Mouse (Mus musculus) forebrain, embryonic 13.5 days (tissue): Measurements from ENCODE around the gene Hist1h4i. TPM values are rescaled to one million over a fixed set of nuclear protein-coding genes. Genes with fewer than 3 reads are reported as not detected.
"Not testable (repeated sequence)": the region's sequence is repeated elsewhere in the genome, so short reads cannot be mapped to it uniquely, and the experiment has no call there.

ENCODE experiments used
- ATAC-seq: fragments of 200-750 bp; cut with Nextera tagmentation; 2 replicates; pipeline ENCODE4 v1.8.0; 2017
- H3K27ac ChIP-seq: fragments of 300-500 bp; sonication (generic); 2 replicates; pipeline ENCODE4 v1.5.1; 2015; ENCODE audit warnings: inconsistent platforms, mild to moderate bottlenecking, moderate library complexity
- H3K27me3 ChIP-seq: fragments of 300-500 bp; sonication (generic); 2 replicates; pipeline ENCODE4 v1.6.1; 2015; ENCODE audit warnings: mild to moderate bottlenecking, inconsistent platforms
- H3K36me3 ChIP-seq: fragments of 300-500 bp; sonication (generic); 2 replicates; pipeline ENCODE4 v1.6.1; 2015; ENCODE audit warnings: mild to moderate bottlenecking, inconsistent platforms; ENCODE audit not compliant: poor library complexity, severe bottlenecking
- H3K4me1 ChIP-seq: fragments of 300-500 bp; sonication (generic); 2 replicates; pipeline ENCODE4 v1.6.1; 2015; ENCODE audit warnings: inconsistent platforms
- H3K4me2 ChIP-seq: fragments of 300-500 bp; sonication (generic); 2 replicates; pipeline ENCODE4 v1.6.1; 2015; ENCODE audit warnings: inconsistent platforms, mild to moderate bottlenecking, moderate library complexity
- H3K4me3 ChIP-seq: fragments of 300-500 bp; sonication (generic); 2 replicates; pipeline ENCODE4 v1.5.1; 2015; ENCODE audit warnings: mild to moderate bottlenecking, inconsistent platforms
- H3K9ac ChIP-seq: fragments of 300-500 bp; sonication (generic); 2 replicates; pipeline ENCODE4 v1.6.1; 2015; ENCODE audit warnings: mild to moderate bottlenecking, inconsistent platforms
- H3K9me3 ChIP-seq: fragments of 300-500 bp; sonication (generic); replicated peaks from 2 replicates; pipeline ENCODE4 v1.6.1; 2016; ENCODE audit warnings: inconsistent platforms
- WGBS: fragments of 180-500 bp; shearing (Covaris S2); methylation state at CpG from one replicate; pipeline ENCODE4 v1.1.7; 2015; 5-methylcytosine and 5-hydroxymethylcytosine counted together
- polyA plus RNA-seq: library from polyadenylated mRNA; unstranded; fragments of >200 nt; fragmentation: Nextera tagmentation; extraction: Ambion mirVana; gene quantifications from 2 replicates; pipeline ENCODE4 v1.2.1, GENCODE M21; 2015

Gene Hist1h4i
- polyA plus RNA-seq, result 42.8 and 45.2 TPM in 2 replicates

GRCm38 (mm10) chr13:22041142-22041536, at the start of gene Hist1h4i:
Gene Hist1h4i (minus strand): TSS chr13:22041362.
- WGBS, result under 1% methylated on average over 27 of the region's 27 CpGs

GRCm38 (mm10) chr13:22084140-22084539, 43.0 kb upstream of the Hist1h4i start, which contains the start of gene Vmn1r188:
Gene Vmn1r188 (plus strand): TSS chr13:22084440.
- not testable (repeated sequence) for H3K4me2 ChIP-seq, H3K9ac ChIP-seq, H3K4me3 ChIP-seq, ATAC-seq, H3K27ac ChIP-seq, H3K36me3 ChIP-seq, H3K27me3 ChIP-seq, H3K9me3 ChIP-seq, H3K4me1 ChIP-seq
- WGBS, result 73% methylated on average over 1 of the region's 1 CpGs

More at GRCm38 (mm10) chr13:22041142-22041536, at the start of gene Hist1h4i:
- H3K9me3 ChIP-seq, H3K27me3 ChIP-seq, H3K36me3 ChIP-seq: not testable (repeated sequence)
- ATAC-seq, result peak; percentile 66
- Histone ChIP-seq H3K27ac (peak within 1 kb of the TSS; percentile 97), H3K4me2 (peak within 1 kb of the TSS; percentile 82), H3K9ac (peak within 1 kb of the TSS; percentile 71), H3K4me3 (peak within 1 kb of the TSS; percentile 51), H3K4me1 (peaks cover 36% of the 10 kb centered on the region)

- H3K9ac ChIP-seq, result no peak overlapping the region
- WGBS, result 72% methylated on average over 1 of the region's 1 CpGs
- no peak overlapping the region for H3K27ac ChIP-seq
- no peak overlapping the region for H3K4me2 ChIP-seq
- no peak for ATAC-seq
- H3K4me1 ChIP-seq, result no peaks in the 10 kb centered on the region
- no peaks in the 10 kb centered on the region for H3K27me3 ChIP-seq
- no peaks in the 10 kb centered on the region for H3K36me3 ChIP-seq
- H3K4me3 ChIP-seq, result no peak overlapping the region
- no peaks in the 10 kb centered on the region for H3K9me3 ChIP-seq
Measured at GRCm38 (mm10) chr13:22063468-22063867, 22.3 kb upstream of the Hist1h4i start.

- 90% methylated on average over 1 of the region's 1 CpGs for WGBS
- H3K36me3 ChIP-seq, result no peaks in the 10 kb centered on the region
- no peaks in the 10 kb centered on the region for H3K9me3 ChIP-seq
- H3K27ac ChIP-seq, result no peak overlapping the region
- H3K4me2 ChIP-seq, result no peak overlapping the region
- H3K4me3 ChIP-seq, result no peak overlapping the region
- no peaks in the 10 kb centered on the region for H3K27me3 ChIP-seq
- H3K9ac ChIP-seq, result no peak overlapping the region
- H3K4me1 ChIP-seq, result no peaks in the 10 kb centered on the region
- no peak for ATAC-seq
Measured at GRCm38 (mm10) chr13:22061422-22061821, 20.3 kb upstream of the Hist1h4i start.

- Histone ChIP-seq H3K27ac (no peak overlapping the region), H3K4me1 (0 out of 2 replicates have a peak, but pooled peaks cover 4% of the 10 kb centered on the region), H3K27me3 (no peaks in the 10 kb centered on the region), H3K9ac (no peak overlapping the region), H3K4me3 (no peak overlapping the region), H3K9me3 (no peaks in the 10 kb centered on the region), H3K36me3 (no peaks in the 10 kb centered on the region), H3K4me2 (no peak overlapping the region)
- no peak for ATAC-seq
- WGBS, result 95% methylated on average over 1 of the region's 1 CpGs
Measured at GRCm38 (mm10) chr13:22053754-22054153, 12.6 kb upstream of the Hist1h4i start.

GRCm38 (mm10) chr13:22051523-22051859, 10.3 kb upstream of the Hist1h4i start:
- Histone ChIP-seq H3K27me3 (no peaks in the 10 kb centered on the region), H3K36me3 (no peaks in the 10 kb centered on the region), H3K9me3 (no peaks in the 10 kb centered on the region), H3K4me1 (0 out of 2 replicates have a peak, but pooled peaks cover 4% of the 10 kb centered on the region), H3K9ac (peak overlapping the region; percentile 66), H3K27ac (peak overlapping the region; percentile 84; the same call in 1 of the 2 replicates), H3K4me3 (peak overlapping the region; percentile 52), H3K4me2 (peak overlapping the region; percentile 64)
- WGBS, result 14% methylated on average over 5 of the region's 5 CpGs
- peak; percentile 46; the same call in 1 of the 2 replicates for ATAC-seq

GRCm38 (mm10) chr13:22050591-22051522, 9.7 kb upstream of the Hist1h4i start:
- H3K4me1 ChIP-seq, result 0 out of 2 replicates have a peak, but pooled peaks cover 4% of the 10 kb centered on the region
- H3K4me2 ChIP-seq, result peak overlapping the region; percentile 64
- H3K36me3 ChIP-seq, result no peaks in the 10 kb centered on the region
- peak; percentile 95 for ATAC-seq
- no peaks in the 10 kb centered on the region for H3K9me3 ChIP-seq
- no peaks in the 10 kb centered on the region for H3K27me3 ChIP-seq
- H3K27ac ChIP-seq, result peak overlapping the region; percentile 84
- peak overlapping the region; percentile 66 for H3K9ac ChIP-seq
- WGBS, result under 1% methylated on average over 52 of the region's 52 CpGs
- H3K4me3 ChIP-seq, result peak overlapping the region; percentile 52

- H3K4me1 ChIP-seq, result 0 out of 2 replicates have a peak, but pooled peaks cover 4% of the 10 kb centered on the region
- peak overlapping the region; percentile 56; the same call in 1 of the 2 replicates for H3K9ac ChIP-seq
- no peaks in the 10 kb centered on the region for H3K9me3 ChIP-seq
- peak overlapping the region; percentile 84 for H3K27ac ChIP-seq
- peak; percentile 37 for ATAC-seq
- H3K27me3 ChIP-seq, result no peaks in the 10 kb centered on the region
- H3K36me3 ChIP-seq, result no peaks in the 10 kb centered on the region
- peak overlapping the region; percentile 52 for H3K4me3 ChIP-seq
- peak overlapping the region; percentile 64 for H3K4me2 ChIP-seq
- 2% methylated on average over 14 of the region's 14 CpGs for WGBS
Measured at GRCm38 (mm10) chr13:22049737-22050440, 8.7 kb upstream of the Hist1h4i start.

- 78% methylated on average over 2 of the region's 2 CpGs for WGBS
- Histone ChIP-seq H3K27ac (no peak overlapping the region), H3K9ac (no peak overlapping the region)
Measured at GRCm38 (mm10) chr13:22049041-22049440, 7.9 kb upstream of the Hist1h4i start.

GRCm38 (mm10) chr13:22045311-22045710, 4.1 kb upstream of the Hist1h4i start:
- H3K9me3 ChIP-seq, result no peaks in the 10 kb centered on the region
- no peaks in the 10 kb centered on the region for H3K36me3 ChIP-seq
- no peaks in the 10 kb centered on the region for H3K27me3 ChIP-seq
- no peak for ATAC-seq
- H3K9ac ChIP-seq, result no peak overlapping the region
- H3K4me3 ChIP-seq, result no peak overlapping the region
- H3K4me1 ChIP-seq, result peaks cover 25% of the 10 kb centered on the region
- H3K4me2 ChIP-seq, result no peak overlapping the region
- WGBS, result 81% methylated on average over 2 of the region's 2 CpGs
- H3K27ac ChIP-seq, result no peak overlapping the region

More at GRCm38 (mm10) chr13:22049041-22049440, 7.9 kb upstream of the Hist1h4i start:
- Histone ChIP-seq H3K9me3 (no peaks in the 10 kb centered on the region), H3K4me1 (peaks cover 7% of the 10 kb centered on the region), H3K36me3 (no peaks in the 10 kb centered on the region), H3K4me3 (no peak overlapping the region), H3K27me3 (no peaks in the 10 kb centered on the region), H3K4me2 (no peak overlapping the region)
- no peak for ATAC-seq

- Histone ChIP-seq H3K27ac (no peak overlapping the region), H3K4me2 (peak overlapping the region; percentile 65)
- 85% methylated on average over 6 of the region's 6 CpGs for WGBS
Measured at GRCm38 (mm10) chr13:22044432-22045155, 3.4 kb upstream of the Hist1h4i start.

More at GRCm38 (mm10) chr13:22044432-22045155, 3.4 kb upstream of the Hist1h4i start:
- ATAC-seq, result no peak
- H3K36me3 ChIP-seq, result no peaks in the 10 kb centered on the region
- no peaks in the 10 kb centered on the region for H3K9me3 ChIP-seq
- peaks cover 28% of the 10 kb centered on the region for H3K4me1 ChIP-seq
- no peaks in the 10 kb centered on the region for H3K27me3 ChIP-seq
- no peak overlapping the region for H3K9ac ChIP-seq
- H3K4me3 ChIP-seq, result peak overlapping the region; percentile 43
